Mouse (Mus musculus): ENCODE measurements around the gene Mkln1.

Gene Mkln1

GRCm38 (mm10) chr6:31398431-31399205 lies at the start of gene Mkln1:
Gene Mkln1 (plus strand): TSS chr6:31398735.
- in situ Hi-C loops (cut with MboI): no loop called here

GRCm38 (mm10) chr6:31356444-31357191 lies 41.9 kb upstream of the Mkln1 start:
- in situ Hi-C loops (cut with MboI): no loop called here

GRCm38 (mm10) chr6:31357286-31357685 lies 41.2 kb upstream of the Mkln1 start:
- in situ Hi-C loops (cut with MboI): no loop called here

- in situ Hi-C loops (cut with MboI): no loop called here
Observed at GRCm38 (mm10) chr6:31362617-31363016, 35.9 kb upstream of the Mkln1 start.

- in situ Hi-C loops (cut with MboI): no loop called here
Observed at GRCm38 (mm10) chr6:31364399-31364798, 34.1 kb upstream of the Mkln1 start.

- in situ Hi-C loops (cut with MboI): no loop called here
Observed at GRCm38 (mm10) chr6:31367947-31368346, 30.6 kb upstream of the Mkln1 start.

GRCm38 (mm10) chr6:31368559-31368958 lies 30.0 kb upstream of the Mkln1 start:
- in situ Hi-C loops (cut with MboI): no loop called here

GRCm38 (mm10) chr6:31369875-31370274 lies 28.7 kb upstream of the Mkln1 start:
- in situ Hi-C loops (cut with MboI): no loop called here

- in situ Hi-C loops (cut with MboI): no loop called here
Observed at GRCm38 (mm10) chr6:31370550-31371061, 27.9 kb upstream of the Mkln1 start.

GRCm38 (mm10) chr6:31371140-31371539 lies 27.4 kb upstream of the Mkln1 start:
- in situ Hi-C loops (cut with MboI): no loop called here

- in situ Hi-C loops (cut with MboI): no loop called here
Observed at GRCm38 (mm10) chr6:31372620-31373019, 25.9 kb upstream of the Mkln1 start.

- in situ Hi-C loops (cut with MboI): no loop called here
Observed at GRCm38 (mm10) chr6:31373084-31373673, 25.4 kb upstream of the Mkln1 start.

GRCm38 (mm10) chr6:31382989-31383388 lies 15.5 kb upstream of the Mkln1 start:
- in situ Hi-C loops (cut with MboI): no loop called here

GRCm38 (mm10) chr6:31384794-31385193 lies 13.7 kb upstream of the Mkln1 start:
- in situ Hi-C loops (cut with MboI): no loop called here

- in situ Hi-C loops (cut with MboI): no loop called here
Observed at GRCm38 (mm10) chr6:31385281-31386145, 13.0 kb upstream of the Mkln1 start.

GRCm38 (mm10) chr6:31389716-31390115 lies 8.8 kb upstream of the Mkln1 start:
- in situ Hi-C loops (cut with MboI): no loop called here

GRCm38 (mm10) chr6:31390243-31390981 lies 8.1 kb upstream of the Mkln1 start:
- in situ Hi-C loops (cut with MboI): no loop called here

GRCm38 (mm10) chr6:31392871-31393270 lies 5.7 kb upstream of the Mkln1 start:
- in situ Hi-C loops (cut with MboI): no loop called here

GRCm38 (mm10) chr6:31396118-31396517 lies 2.4 kb upstream of the Mkln1 start:
- in situ Hi-C loops (cut with MboI): no loop called here

GRCm38 (mm10) chr6:31397308-31397707 lies 1.2 kb upstream of the Mkln1 start:
- in situ Hi-C loops (cut with MboI): no loop called here

Data from mature B cell (primary cell).